Mouse (Mus musculus): Measurements from ENCODE around the gene Hoxc4.
A peak's percentile ranks its signal among the peaks of the same experiment; 100 is the strongest.

Hoxc4 gene

GRCm38 (mm10) chr15:103038701-103039480, 20.2 kb downstream of the Hoxc4 start:
- no peak for DNase-seq (ENCODE audit: low spot score)

- DNase-seq (ENCODE audit: low spot score) = no peak
Observed at GRCm38 (mm10) chr15:103039609-103040008, 20.9 kb downstream of the Hoxc4 start.

- DNase-seq (ENCODE audit: low spot score) = no peak
Observed at GRCm38 (mm10) chr15:103040601-103041000, 21.9 kb downstream of the Hoxc4 start.

GRCm38 (mm10) chr15:103041613-103042012, 22.9 kb downstream of the Hoxc4 start:
- DNase-seq (ENCODE audit: low spot score) = no peak

GRCm38 (mm10) chr15:103042209-103042608, 23.5 kb downstream of the Hoxc4 start:
- DNase-seq (ENCODE audit: low spot score) = no peak

- DNase-seq (ENCODE audit: low spot score) = no peak
Observed at GRCm38 (mm10) chr15:103051670-103052069, 32.9 kb downstream of the Hoxc4 start.

- DNase-seq (ENCODE audit: low spot score) = no peak
Observed at GRCm38 (mm10) chr15:103053210-103053609, 34.5 kb downstream of the Hoxc4 start.

GRCm38 (mm10) chr15:103056396-103056795, 37.7 kb downstream of the Hoxc4 start:
- no peak for DNase-seq (ENCODE audit: low spot score)

GRCm38 (mm10) chr15:103058715-103059114, 40.0 kb downstream of the Hoxc4 start:
- DNase-seq (ENCODE audit: low spot score) = no peak

GRCm38 (mm10) chr15:103059393-103059992, 40.8 kb downstream of the Hoxc4 start:
- no peak for DNase-seq (ENCODE audit: low spot score)

GRCm38 (mm10) chr15:103060021-103060340, 41.2 kb downstream of the Hoxc4 start:
- DNase-seq (ENCODE audit: low spot score) = no peak

- peak; percentile 42 for DNase-seq (ENCODE audit: low spot score)
Observed at GRCm38 (mm10) chr15:103060341-103061130, 41.8 kb downstream of the Hoxc4 start.

- peak; percentile 64 for DNase-seq (ENCODE audit: low spot score)
Observed at GRCm38 (mm10) chr15:103061131-103061825, 42.5 kb downstream of the Hoxc4 start.

GRCm38 (mm10) chr15:103061988-103062387, 43.3 kb downstream of the Hoxc4 start:
- DNase-seq (ENCODE audit: low spot score) = no peak

- no peak for DNase-seq (ENCODE audit: low spot score)
Observed at GRCm38 (mm10) chr15:103065642-103066041, 46.9 kb downstream of the Hoxc4 start.

GRCm38 (mm10) chr15:103067701-103068100, 49.0 kb downstream of the Hoxc4 start:
- no peak for DNase-seq (ENCODE audit: low spot score)

- no peak for DNase-seq (ENCODE audit: low spot score)
Observed at GRCm38 (mm10) chr15:103069173-103069572, 50.4 kb downstream of the Hoxc4 start.

- no peak for DNase-seq (ENCODE audit: low spot score)
Observed at GRCm38 (mm10) chr15:103071266-103071665, 52.5 kb downstream of the Hoxc4 start.

GRCm38 (mm10) chr15:103074663-103075415, 56.1 kb downstream of the Hoxc4 start:
- no peak for DNase-seq (ENCODE audit: low spot score)

GRCm38 (mm10) chr15:103077673-103078072, 58.9 kb downstream of the Hoxc4 start:
- no peak for DNase-seq (ENCODE audit: low spot score)

GRCm38 (mm10) chr15:103082622-103083021, 63.9 kb downstream of the Hoxc4 start:
- no peak for DNase-seq (ENCODE audit: low spot score)

GRCm38 (mm10) chr15:103083598-103083997, 64.9 kb downstream of the Hoxc4 start:
- DNase-seq (ENCODE audit: low spot score) = no peak

All from ovary, adult 18-20 months (tissue).